Mouse (Mus musculus): Measurements from ENCODE around the gene St13.

St13 gene

GRCm38 (mm10) chr15:81327501-81327900, 72.4 kb downstream of the St13 start:
- intact Hi-C loops (cut with DNase I) = no loop called here

- intact Hi-C loops (cut with DNase I) = no loop called here
These were observed 74.9 kb downstream of the St13 start for GRCm38 (mm10) chr15:81324979-81325378.

GRCm38 (mm10) chr15:81320137-81320536, 79.7 kb downstream of the St13 start:
- intact Hi-C loops (cut with DNase I) = no loop called here

GRCm38 (mm10) chr15:81319462-81319861, 80.4 kb downstream of the St13 start:
- intact Hi-C loops (cut with DNase I) = no loop called here

DNA sequence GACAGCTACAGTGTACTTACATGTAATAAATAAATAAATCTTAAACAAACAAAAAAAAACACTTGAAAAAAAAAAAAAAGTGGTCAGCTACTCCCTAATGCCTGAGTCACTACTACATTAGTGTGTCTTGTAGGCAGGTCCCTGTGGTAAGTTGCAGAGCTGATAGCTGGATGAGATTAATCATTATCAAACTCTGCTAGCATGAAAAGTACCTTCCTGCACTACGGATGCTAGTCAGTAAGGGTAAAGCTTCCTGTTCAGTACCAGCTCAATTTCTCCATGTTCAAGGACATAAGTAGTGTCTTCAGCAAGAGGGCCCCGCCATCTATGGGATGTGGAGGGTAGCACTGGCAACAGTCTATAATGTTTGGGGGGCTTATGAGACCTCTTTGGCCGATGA, 85.9 kb downstream of the St13 start:
- intact Hi-C loops (cut with DNase I) = no loop called here
